Mouse (Mus musculus) hindbrain, embryonic 16.5 days (tissue): ENCODE results near the gene Fgb. TPM values are rescaled to one million over a fixed set of nuclear protein-coding genes. Genes with fewer than 3 reads are reported as not detected.
A peak's percentile ranks its signal among the peaks of the same experiment; 100 is the strongest.

Experiments used
- ATAC-seq: fragments of 200-750 bp; cut with Nextera tagmentation; 2 replicates; pipeline ENCODE4 v1.8.0; 2017; ENCODE audit warnings: moderate TSS enrichment, moderate library complexity
- H3K27ac ChIP-seq: fragments of 300-500 bp; sonication (generic); 2 replicates; pipeline ENCODE4 v1.5.1; 2014; ENCODE audit warnings: low read depth, mild to moderate bottlenecking, control low read depth, low read length, moderate library complexity
- H3K27me3 ChIP-seq: fragments of 300-500 bp; sonication (generic); replicated peaks from 2 replicates; pipeline ENCODE4 v1.6.1; 2014; ENCODE audit warnings: low read length; ENCODE audit not compliant: control insufficient read depth, insufficient read depth
- H3K36me3 ChIP-seq: fragments of 300-500 bp; sonication (generic); 2 replicates; pipeline ENCODE4 v1.6.1; 2014; ENCODE audit warnings: mild to moderate bottlenecking, low read length, moderate library complexity, mixed read lengths; ENCODE audit not compliant: control insufficient read depth, insufficient read depth
- H3K4me1 ChIP-seq: fragments of 300-500 bp; sonication (generic); 2 replicates; pipeline ENCODE4 v1.6.1; 2014; ENCODE audit warnings: low read depth, low read length; ENCODE audit not compliant: control insufficient read depth, insufficient read depth
- H3K4me2 ChIP-seq: fragments of 300-500 bp; sonication (generic); 2 replicates; pipeline ENCODE4 v1.6.1; 2014; ENCODE audit warnings: mild to moderate bottlenecking, low read length, control low read depth, moderate library complexity
- H3K4me3 ChIP-seq: fragments of 300-500 bp; sonication (generic); 2 replicates; pipeline ENCODE4 v1.5.1; 2014; ENCODE audit warnings: mild to moderate bottlenecking, low read length, control low read depth, moderate library complexity
- H3K9ac ChIP-seq: fragments of 300-500 bp; sonication (generic); 2 replicates; pipeline ENCODE4 v1.6.1; 2014; ENCODE audit warnings: low read depth, mild to moderate bottlenecking, control low read depth, low read length, moderate library complexity
- H3K9me3 ChIP-seq: fragments of 300-500 bp; sonication (generic); 2 replicates; pipeline ENCODE4 v1.6.1; 2014; ENCODE audit warnings: mild to moderate bottlenecking, low read length, moderate library complexity; ENCODE audit not compliant: control insufficient read depth
- WGBS: fragments of 180-500 bp; shearing (Covaris S2); extraction: QIAGEN DNeasy Blood & Tissue Kit; methylation state at CpG from one replicate; pipeline ENCODE4 v1.1.7; 2014; 5-methylcytosine and 5-hydroxymethylcytosine counted together
- polyA plus RNA-seq: library from polyadenylated mRNA; unstranded; fragments of >200 nt; fragmentation: Nextera tagmentation; extraction: Ambion mirVana; gene quantifications from 2 replicates; pipeline ENCODE4 v1.2.1, GENCODE M21; 2015

Fgb gene
- polyA plus RNA-seq, 1 experiment from 2014 or later, result not detected

DNA sequence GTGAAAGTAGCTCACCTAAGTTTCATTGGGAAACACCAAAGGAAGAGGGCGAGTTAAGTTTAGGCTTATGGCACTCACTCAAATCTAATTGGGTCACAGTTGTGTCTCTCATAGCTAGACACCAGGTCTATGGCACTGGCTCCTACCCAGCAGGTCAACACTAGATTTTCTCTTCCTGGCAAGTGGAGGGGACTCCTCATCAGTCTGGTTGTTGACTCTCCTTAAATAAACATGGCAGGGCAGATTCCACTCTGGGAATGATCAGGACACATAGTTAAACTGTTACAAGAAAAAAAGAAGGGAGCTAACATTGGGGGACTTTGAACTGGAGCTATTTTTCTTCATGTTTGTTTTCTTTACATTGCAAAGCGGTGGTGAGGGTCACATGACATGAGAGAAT lies 29.3 kb downstream of the Fgb start:
- WGBS, result 85% methylated on average over 2 of the region's 2 CpGs

DNA sequence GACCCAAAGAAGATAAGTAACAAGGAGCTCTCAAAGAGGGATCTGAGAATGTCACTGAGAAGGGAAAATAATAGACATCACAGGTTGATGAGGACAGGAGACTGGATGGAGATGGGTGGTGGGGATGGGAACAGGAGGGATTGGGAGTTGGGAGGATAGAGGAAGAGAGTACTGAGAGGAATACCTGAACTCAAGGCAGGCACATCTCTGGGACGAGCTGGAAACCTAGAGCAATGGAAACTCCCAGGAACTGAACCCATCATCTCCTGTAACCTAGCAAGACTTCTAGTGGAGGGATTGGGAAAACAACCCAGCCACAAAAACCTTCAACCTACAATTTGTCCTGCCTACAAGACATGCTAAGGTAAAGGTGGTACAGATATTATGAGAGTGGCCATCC lies 33.4 kb downstream of the Fgb start:
- no peaks in the 10 kb centered on the region for H3K36me3 ChIP-seq
- H3K27me3 ChIP-seq, result no peaks in the 10 kb centered on the region
- no peaks in the 10 kb centered on the region for H3K4me1 ChIP-seq
- no peak overlapping the region for H3K4me3 ChIP-seq
- H3K4me2 ChIP-seq, result no peak overlapping the region
- 84% methylated on average over 1 of the region's 1 CpGs for WGBS
- H3K9ac ChIP-seq, result no peak overlapping the region
- no peak overlapping the region for H3K27ac ChIP-seq
- no peaks in the 10 kb centered on the region for H3K9me3 ChIP-seq
- no peak for ATAC-seq

More for the DNA sequence above, 29.3 kb downstream of the Fgb start:
- Histone ChIP-seq H3K36me3 (no peaks in the 10 kb centered on the region), H3K4me1 (no peaks in the 10 kb centered on the region), H3K9me3 (no peaks in the 10 kb centered on the region), H3K9ac (no peak overlapping the region), H3K4me3 (no peak overlapping the region), H3K27me3 (no peaks in the 10 kb centered on the region), H3K4me2 (no peak overlapping the region), H3K27ac (no peak overlapping the region)
- ATAC-seq, result no peak

DNA sequence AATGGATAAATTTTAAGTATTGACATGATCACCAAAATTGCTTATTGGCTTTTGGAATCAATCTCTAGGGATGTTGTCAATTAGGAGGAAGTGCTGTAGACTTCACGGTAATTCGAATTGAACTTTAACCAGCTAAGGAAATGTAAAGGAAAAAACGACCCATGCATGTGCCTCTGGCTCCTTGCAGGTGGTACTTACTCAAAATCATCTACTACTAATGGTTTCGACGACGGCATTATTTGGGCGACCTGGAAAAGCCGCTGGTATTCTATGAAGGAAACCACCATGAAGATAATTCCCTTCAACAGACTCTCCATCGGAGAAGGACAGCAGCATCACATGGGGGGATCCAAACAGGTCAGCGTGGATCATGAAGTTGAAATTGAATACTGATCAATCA lies 35.7 kb downstream of the Fgb start:
- WGBS, result 88% methylated on average over 10 of the region's 10 CpGs
- no peak for ATAC-seq

DNA sequence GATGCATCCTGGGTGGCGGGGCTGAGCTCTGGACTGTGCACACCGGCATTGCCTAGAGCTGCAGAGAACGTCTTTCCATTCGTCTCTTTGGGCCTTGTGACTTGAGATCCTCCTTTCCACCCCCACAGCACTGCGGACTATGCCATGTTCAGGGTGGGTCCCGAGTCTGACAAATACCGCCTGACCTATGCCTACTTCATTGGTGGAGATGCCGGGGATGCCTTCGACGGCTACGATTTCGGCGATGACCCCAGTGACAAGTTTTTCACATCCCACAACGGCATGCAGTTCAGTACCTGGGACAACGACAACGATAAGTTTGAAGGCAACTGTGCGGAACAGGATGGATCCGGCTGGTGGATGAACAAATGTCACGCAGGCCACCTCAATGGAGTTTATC lies 37.0 kb downstream of the Fgb start:
- Histone ChIP-seq H3K4me1 (no peaks in the 10 kb centered on the region), H3K4me3 (no peak overlapping the region), H3K27me3 (no peaks in the 10 kb centered on the region), H3K27ac (no peak overlapping the region), H3K9ac (no peak overlapping the region), H3K9me3 (no peaks in the 10 kb centered on the region), H3K36me3 (no peaks in the 10 kb centered on the region), H3K4me2 (no peak overlapping the region)
- WGBS, result 93% methylated on average over 19 of the region's 19 CpGs
- ATAC-seq, result no peak

More for the DNA sequence above, 35.7 kb downstream of the Fgb start:
- Histone ChIP-seq H3K27ac (no peak overlapping the region), H3K4me1 (no peaks in the 10 kb centered on the region), H3K4me2 (no peak overlapping the region), H3K36me3 (no peaks in the 10 kb centered on the region), H3K27me3 (no peaks in the 10 kb centered on the region), H3K4me3 (no peak overlapping the region), H3K9ac (no peak overlapping the region), H3K9me3 (no peaks in the 10 kb centered on the region)

- Histone ChIP-seq H3K9ac (no peak overlapping the region), H3K36me3 (no peaks in the 10 kb centered on the region), H3K9me3 (no peaks in the 10 kb centered on the region), H3K4me3 (no peak overlapping the region), H3K27me3 (no peaks in the 10 kb centered on the region), H3K4me2 (no peak overlapping the region), H3K4me1 (no peaks in the 10 kb centered on the region), H3K27ac (no peak overlapping the region)
- 32% methylated on average over 4 of the region's 4 CpGs for WGBS
- ATAC-seq, result 0 out of 2 replicates have a peak, but pooled peaks have one; percentile 27
These were observed 38.1 kb downstream of the Fgb start for GRCm38 (mm10) chr3:83011565-83011964.

DNA sequence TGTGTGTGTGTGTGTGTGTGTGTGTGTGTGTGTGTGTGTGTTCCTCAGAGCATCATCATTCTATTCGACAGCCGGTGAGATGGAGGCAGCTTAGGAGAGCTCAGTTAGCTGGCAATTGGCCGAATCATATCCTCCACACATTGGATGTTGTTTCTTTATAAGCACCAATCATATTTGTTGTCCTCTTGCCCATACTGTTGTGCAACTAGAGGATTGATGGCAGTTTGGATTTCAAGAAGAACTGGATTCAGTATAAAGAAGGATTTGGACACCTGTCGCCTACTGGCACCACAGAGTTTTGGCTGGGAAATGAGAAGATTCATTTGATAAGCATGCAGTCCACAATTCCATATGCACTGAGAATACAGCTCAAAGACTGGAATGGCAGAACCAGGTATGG lies 38.5 kb downstream of the Fgb start:
- H3K4me3 ChIP-seq, result no peak overlapping the region
- H3K36me3 ChIP-seq, result no peaks in the 10 kb centered on the region
- no peaks in the 10 kb centered on the region for H3K4me1 ChIP-seq
- H3K9me3 ChIP-seq, result no peaks in the 10 kb centered on the region
- H3K27me3 ChIP-seq, result no peaks in the 10 kb centered on the region
- no peak overlapping the region for H3K4me2 ChIP-seq
- H3K27ac ChIP-seq, result no peak overlapping the region
- no peak for ATAC-seq
- no peak overlapping the region for H3K9ac ChIP-seq
- WGBS, result 83% methylated on average over 4 of the region's 4 CpGs

- Histone ChIP-seq H3K9ac (no peak overlapping the region), H3K4me2 (no peak overlapping the region), H3K4me3 (no peak overlapping the region), H3K27me3 (no peaks in the 10 kb centered on the region), H3K9me3 (no peaks in the 10 kb centered on the region), H3K4me1 (no peaks in the 10 kb centered on the region), H3K27ac (no peak overlapping the region), H3K36me3 (no peaks in the 10 kb centered on the region)
- 85% methylated on average over 11 of the region's 11 CpGs for WGBS
- no peak for ATAC-seq
These were observed 39.4 kb downstream of the Fgb start for GRCm38 (mm10) chr3:83010291-83010690.

- Histone ChIP-seq H3K27me3 (no peaks in the 10 kb centered on the region), H3K27ac (no peak within 1 kb of the TSS), H3K4me3 (no peak within 1 kb of the TSS), H3K36me3 (no peaks in the 10 kb centered on the region), H3K9me3 (no peaks in the 10 kb centered on the region), H3K9ac (no peak within 1 kb of the TSS), H3K4me1 (no peaks in the 10 kb centered on the region), H3K4me2 (no peak within 1 kb of the TSS)
- no peak for ATAC-seq
- 57% methylated on average over 7 of the region's 7 CpGs for WGBS
These were observed 42.1 kb downstream of the Fgb start, which contains the start of gene Fgg for GRCm38 (mm10) chr3:83007557-83007956. Gene Fgg (plus strand): TSS chr3:83007724.

- H3K4me2 ChIP-seq, result no peak overlapping the region
- no peaks in the 10 kb centered on the region for H3K4me1 ChIP-seq
- H3K9ac ChIP-seq, result no peak overlapping the region
- H3K9me3 ChIP-seq, result no peaks in the 10 kb centered on the region
- no peaks in the 10 kb centered on the region for H3K36me3 ChIP-seq
- no peak overlapping the region for H3K4me3 ChIP-seq
- 95% methylated on average over 7 of the region's 7 CpGs for WGBS
- no peak for ATAC-seq
- no peaks in the 10 kb centered on the region for H3K27me3 ChIP-seq
- H3K27ac ChIP-seq, result no peak overlapping the region
These were observed 44.9 kb downstream of the Fgb start for GRCm38 (mm10) chr3:83004801-83005200.

DNA sequence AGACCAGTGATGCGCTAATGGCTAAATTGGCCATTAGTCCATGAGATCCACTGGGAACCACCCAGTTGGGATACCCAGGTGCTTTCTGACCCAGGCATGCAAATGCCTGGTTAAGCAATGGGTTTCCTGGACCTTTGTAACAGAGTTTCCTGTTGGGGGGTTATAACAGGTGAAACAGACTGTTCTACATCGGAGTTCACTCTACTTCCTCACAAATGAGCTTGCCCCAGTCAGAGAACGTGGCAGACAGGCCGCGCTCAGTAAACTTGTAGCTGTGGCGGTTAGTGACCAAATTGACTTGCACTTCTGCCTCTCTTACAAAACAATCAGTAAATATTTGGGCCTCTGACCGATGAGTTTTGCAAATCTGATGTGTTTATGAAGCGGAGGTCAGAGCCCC lies 46.6 kb downstream of the Fgb start:
- Histone ChIP-seq H3K9me3 (no peaks in the 10 kb centered on the region), H3K9ac (no peak overlapping the region), H3K4me3 (no peak overlapping the region), H3K27me3 (no peaks in the 10 kb centered on the region), H3K27ac (no peak overlapping the region), H3K4me2 (no peak overlapping the region), H3K36me3 (no peaks in the 10 kb centered on the region), H3K4me1 (no peaks in the 10 kb centered on the region)
- 94% methylated on average over 8 of the region's 8 CpGs for WGBS
- ATAC-seq, result no peak
